Mouse (Mus musculus) heart, embryonic 12.5 days (tissue): Measurements from ENCODE around the gene Ctnnb1. TPM values are rescaled to one million over a fixed set of nuclear protein-coding genes. Genes with fewer than 3 reads are reported as not detected.
A peak's percentile ranks its signal among the peaks of the same experiment; 100 is the strongest.

Source experiments
- ATAC-seq: fragments of 200-750 bp; cut with Nextera tagmentation; 2 replicates; pipeline ENCODE4 v1.8.0; 2017; ENCODE audit warnings: moderate TSS enrichment, moderate library complexity; ENCODE audit not compliant: insufficient number of reproducible peaks, low FRiP score
- H3K27ac ChIP-seq: fragments of 300-500 bp; sonication (generic); 2 replicates; pipeline ENCODE4 v1.5.1; 2016; ENCODE audit warnings: mild to moderate bottlenecking, moderate library complexity; ENCODE audit not compliant: poor library complexity, severe bottlenecking
- H3K27me3 ChIP-seq: fragments of 300-500 bp; sonication (generic); replicated peaks from 2 replicates; pipeline ENCODE4 v1.6.1; 2016; ENCODE audit warnings: mild to moderate bottlenecking, moderate library complexity
- H3K36me3 ChIP-seq: fragments of 300-500 bp; sonication (generic); 2 replicates; pipeline ENCODE4 v1.6.1; 2016; ENCODE audit warnings: mild to moderate bottlenecking, moderate library complexity
- H3K4me1 ChIP-seq: fragments of 300-500 bp; sonication (generic); replicated peaks from 2 replicates; pipeline ENCODE4 v1.6.1; 2016; ENCODE audit warnings: mild to moderate bottlenecking
- H3K4me2 ChIP-seq: fragments of 300-500 bp; sonication (generic); 2 replicates; pipeline ENCODE4 v1.6.1; 2016; ENCODE audit warnings: mild to moderate bottlenecking, moderate library complexity
- H3K4me3 ChIP-seq: fragments of 300-500 bp; sonication (generic); 2 replicates; pipeline ENCODE4 v1.5.1; 2016; ENCODE audit warnings: mild to moderate bottlenecking
- H3K9ac ChIP-seq: fragments of 300-500 bp; sonication (generic); 2 replicates; pipeline ENCODE4 v1.6.1; 2016; ENCODE audit warnings: mild to moderate bottlenecking, moderate library complexity
- H3K9me3 ChIP-seq: fragments of 300-500 bp; sonication (generic); replicated peaks from 2 replicates; pipeline ENCODE4 v1.6.1; 2016; ENCODE audit warnings: mild to moderate bottlenecking, moderate library complexity
- WGBS: fragments of 180-500 bp; shearing (Covaris S2); methylation state at CpG from one replicate; pipeline ENCODE4 v1.1.7; 2016; 5-methylcytosine and 5-hydroxymethylcytosine counted together
- polyA plus RNA-seq: library from polyadenylated mRNA; unstranded; fragments of >200 nt; fragmentation: Nextera tagmentation; extraction: Ambion mirVana; gene quantifications from 2 replicates; pipeline ENCODE4 v1.2.1, GENCODE M21; 2016

Ctnnb1 gene
- polyA plus RNA-seq, 1 experiment from 2014 or later, result 397 TPM

DNA sequence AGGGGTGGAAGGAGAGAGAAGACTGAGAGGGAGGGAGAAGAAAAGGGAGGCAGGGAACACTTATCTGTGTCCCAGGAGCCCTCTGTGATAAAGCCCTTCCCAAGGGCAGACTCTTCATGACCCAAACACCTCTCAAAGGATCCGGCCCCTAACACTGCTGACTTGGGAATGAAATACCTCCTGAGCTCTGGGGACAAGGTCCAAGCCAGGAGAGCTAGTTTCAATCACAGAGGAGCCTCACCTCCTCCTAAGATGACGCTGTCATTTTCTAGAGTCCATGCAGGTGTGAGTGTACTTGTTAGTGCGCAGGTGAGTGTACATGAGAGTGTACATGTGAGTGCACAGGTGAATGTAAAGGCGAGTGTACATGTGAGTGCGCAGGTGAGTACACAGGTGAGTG, 56.0 kb downstream of the Ctnnb1 start:
- WGBS, result 88% methylated on average over 5 of the region's 5 CpGs
- H3K4me1 ChIP-seq, result peaks cover 42% of the 10 kb centered on the region

DNA sequence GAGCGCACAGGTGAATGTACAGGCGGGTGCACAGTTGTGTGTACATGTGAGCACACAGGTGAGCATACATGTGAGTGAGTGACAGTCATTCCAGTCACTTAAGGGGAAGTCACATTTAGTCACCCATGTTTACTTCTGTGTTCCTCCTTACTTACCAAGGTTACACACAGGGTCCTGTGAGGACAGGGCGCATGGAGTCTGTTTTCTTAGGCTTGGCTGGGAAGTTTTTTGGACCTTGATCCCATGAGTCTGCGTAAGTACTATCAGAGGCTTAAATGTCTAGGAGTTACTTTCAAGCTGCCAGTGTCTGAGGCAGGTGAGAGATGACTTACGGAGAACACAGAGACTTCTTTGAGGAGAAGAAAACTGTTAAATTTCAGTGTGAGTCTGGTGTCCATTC, 56.5 kb downstream of the Ctnnb1 start:
- ATAC-seq, result no peak
- Histone ChIP-seq H3K4me2 (no peak overlapping the region), H3K27ac (no peak overlapping the region), H3K9ac (no peak overlapping the region), H3K4me3 (no peak overlapping the region), H3K4me1 (peaks cover 42% of the 10 kb centered on the region), H3K9me3 (no peaks in the 10 kb centered on the region), H3K27me3 (no peaks in the 10 kb centered on the region), H3K36me3 (no peaks in the 10 kb centered on the region)
- WGBS, result 95% methylated on average over 5 of the region's 5 CpGs

More for the DNA sequence above, 56.0 kb downstream of the Ctnnb1 start:
- no peak overlapping the region for H3K27ac ChIP-seq
- H3K4me2 ChIP-seq, result no peak overlapping the region
- no peak overlapping the region for H3K4me3 ChIP-seq
- no peak for ATAC-seq
- no peaks in the 10 kb centered on the region for H3K27me3 ChIP-seq
- H3K9ac ChIP-seq, result no peak overlapping the region
- H3K36me3 ChIP-seq, result no peaks in the 10 kb centered on the region
- H3K9me3 ChIP-seq, result no peaks in the 10 kb centered on the region

GRCm38 (mm10) chr9:120986255-120986654, 57.2 kb downstream of the Ctnnb1 start:
- H3K4me1 ChIP-seq, result peaks cover 42% of the 10 kb centered on the region
- no peak overlapping the region for H3K27ac ChIP-seq
- no peak overlapping the region for H3K4me2 ChIP-seq
- no peaks in the 10 kb centered on the region for H3K36me3 ChIP-seq
- H3K9me3 ChIP-seq, result no peaks in the 10 kb centered on the region
- H3K27me3 ChIP-seq, result no peaks in the 10 kb centered on the region
- WGBS, result 65% methylated on average over 3 of the region's 3 CpGs
- no peak overlapping the region for H3K4me3 ChIP-seq
- ATAC-seq, result no peak
- H3K9ac ChIP-seq, result no peak overlapping the region

DNA sequence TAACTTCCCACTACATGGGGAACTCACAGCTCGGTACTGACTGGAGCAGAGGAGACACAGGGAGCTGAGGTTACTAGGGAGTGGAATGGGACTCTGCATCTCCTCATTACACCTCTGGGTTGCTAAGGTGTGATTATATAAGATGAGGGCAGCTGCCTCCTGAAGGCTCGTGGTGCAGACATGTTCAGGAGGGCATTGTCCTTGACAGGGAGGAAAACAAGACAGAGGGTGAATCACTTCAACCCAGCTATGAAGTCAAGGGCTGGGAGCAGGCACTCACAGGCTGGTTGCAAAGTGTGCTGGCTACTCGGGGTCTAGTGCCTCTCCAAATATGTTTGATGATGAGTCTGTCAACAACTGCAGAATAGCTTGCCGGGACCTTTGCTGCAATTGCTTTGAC, 58.0 kb downstream of the Ctnnb1 start:
- 40% methylated on average over 4 of the region's 4 CpGs for WGBS
- H3K27me3 ChIP-seq, result no peaks in the 10 kb centered on the region
- H3K4me1 ChIP-seq, result peaks cover 42% of the 10 kb centered on the region
- H3K4me2 ChIP-seq, result no peak overlapping the region
- ATAC-seq, result no peak
- no peak overlapping the region for H3K27ac ChIP-seq
- H3K36me3 ChIP-seq, result no peaks in the 10 kb centered on the region
- no peak overlapping the region for H3K4me3 ChIP-seq
- H3K9ac ChIP-seq, result no peak overlapping the region
- no peaks in the 10 kb centered on the region for H3K9me3 ChIP-seq

GRCm38 (mm10) chr9:120988088-120988487, 59.1 kb downstream of the Ctnnb1 start:
- no peak for ATAC-seq
- H3K4me3 ChIP-seq, result no peak overlapping the region
- peaks cover 44% of the 10 kb centered on the region for H3K4me1 ChIP-seq
- H3K9me3 ChIP-seq, result no peaks in the 10 kb centered on the region
- no peak overlapping the region for H3K9ac ChIP-seq
- peak overlapping the region; percentile 18 for H3K4me2 ChIP-seq
- no peak overlapping the region for H3K27ac ChIP-seq
- H3K27me3 ChIP-seq, result no peaks in the 10 kb centered on the region
- WGBS, result 45% methylated on average over 9 of the region's 9 CpGs
- no peaks in the 10 kb centered on the region for H3K36me3 ChIP-seq

DNA sequence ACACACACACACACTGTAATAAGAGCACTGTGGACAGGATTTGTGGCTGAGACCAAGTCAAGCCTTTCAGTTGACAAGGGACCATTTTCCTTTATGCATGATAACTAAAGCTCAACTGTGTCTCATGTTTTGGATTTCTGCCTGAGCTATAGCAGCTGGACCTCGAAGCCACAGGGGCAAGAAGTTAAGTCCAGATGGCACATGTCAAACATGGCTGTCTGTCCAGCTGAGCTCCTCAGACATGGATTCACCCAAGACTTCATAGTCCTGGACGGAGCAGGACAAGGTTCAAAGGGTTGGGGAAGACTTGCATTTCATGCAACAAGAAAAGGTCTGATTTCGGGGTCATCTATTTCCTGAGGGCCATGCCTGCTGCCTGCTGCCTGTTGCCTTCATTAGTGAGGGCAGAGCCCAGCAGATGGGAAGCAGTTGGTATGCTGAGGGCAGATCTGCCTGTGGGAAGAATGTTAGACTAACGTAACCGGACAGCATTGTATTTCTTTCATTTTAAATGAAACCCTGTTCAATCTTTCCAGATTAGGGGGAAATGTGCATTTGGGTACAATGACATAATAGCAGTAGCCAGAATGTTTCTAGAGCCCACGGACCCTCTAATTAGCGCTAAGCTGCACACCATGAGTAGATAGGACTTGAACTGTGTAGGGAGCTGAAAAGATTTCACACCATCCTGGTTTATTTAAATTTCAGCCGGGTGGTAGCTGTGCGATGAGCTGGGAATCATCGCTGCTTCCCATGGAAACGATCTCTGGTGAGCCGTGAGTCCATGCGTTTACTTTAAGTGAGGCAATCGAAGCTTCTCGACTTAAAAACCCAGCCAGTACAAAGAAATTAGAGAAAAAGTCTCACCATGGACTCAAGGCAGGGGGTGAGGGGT, 61.0 kb downstream of the Ctnnb1 start:
- Histone ChIP-seq H3K27ac (no peak overlapping the region), H3K4me1 (peaks cover 42% of the 10 kb centered on the region), H3K4me2 (no peak overlapping the region), H3K36me3 (no peaks in the 10 kb centered on the region), H3K9ac (no peak overlapping the region), H3K9me3 (no peaks in the 10 kb centered on the region), H3K4me3 (no peak overlapping the region), H3K27me3 (no peaks in the 10 kb centered on the region)
- WGBS, result 83% methylated on average over 15 of the region's 15 CpGs
- no peak for ATAC-seq

- H3K27ac ChIP-seq, result no peak overlapping the region
- no peak for ATAC-seq
- H3K4me2 ChIP-seq, result no peak overlapping the region
- peaks cover 34% of the 10 kb centered on the region for H3K4me1 ChIP-seq
- no peaks in the 10 kb centered on the region for H3K9me3 ChIP-seq
- H3K4me3 ChIP-seq, result no peak overlapping the region
- H3K9ac ChIP-seq, result no peak overlapping the region
- WGBS, result 67% methylated on average over 2 of the region's 2 CpGs
- H3K27me3 ChIP-seq, result no peaks in the 10 kb centered on the region
- no peaks in the 10 kb centered on the region for H3K36me3 ChIP-seq
Observed at GRCm38 (mm10) chr9:120991801-120992200, 62.8 kb downstream of the Ctnnb1 start.

GRCm38 (mm10) chr9:120993004-120993403, 64.0 kb downstream of the Ctnnb1 start:
- no peaks in the 10 kb centered on the region for H3K36me3 ChIP-seq
- no peak overlapping the region for H3K4me2 ChIP-seq
- no peak for ATAC-seq
- no peaks in the 10 kb centered on the region for H3K27me3 ChIP-seq
- WGBS, result 68% methylated on average over 10 of the region's 10 CpGs
- H3K9me3 ChIP-seq, result no peaks in the 10 kb centered on the region
- peaks cover 25% of the 10 kb centered on the region for H3K4me1 ChIP-seq
- H3K4me3 ChIP-seq, result no peak overlapping the region
- no peak overlapping the region for H3K27ac ChIP-seq
- no peak overlapping the region for H3K9ac ChIP-seq

DNA sequence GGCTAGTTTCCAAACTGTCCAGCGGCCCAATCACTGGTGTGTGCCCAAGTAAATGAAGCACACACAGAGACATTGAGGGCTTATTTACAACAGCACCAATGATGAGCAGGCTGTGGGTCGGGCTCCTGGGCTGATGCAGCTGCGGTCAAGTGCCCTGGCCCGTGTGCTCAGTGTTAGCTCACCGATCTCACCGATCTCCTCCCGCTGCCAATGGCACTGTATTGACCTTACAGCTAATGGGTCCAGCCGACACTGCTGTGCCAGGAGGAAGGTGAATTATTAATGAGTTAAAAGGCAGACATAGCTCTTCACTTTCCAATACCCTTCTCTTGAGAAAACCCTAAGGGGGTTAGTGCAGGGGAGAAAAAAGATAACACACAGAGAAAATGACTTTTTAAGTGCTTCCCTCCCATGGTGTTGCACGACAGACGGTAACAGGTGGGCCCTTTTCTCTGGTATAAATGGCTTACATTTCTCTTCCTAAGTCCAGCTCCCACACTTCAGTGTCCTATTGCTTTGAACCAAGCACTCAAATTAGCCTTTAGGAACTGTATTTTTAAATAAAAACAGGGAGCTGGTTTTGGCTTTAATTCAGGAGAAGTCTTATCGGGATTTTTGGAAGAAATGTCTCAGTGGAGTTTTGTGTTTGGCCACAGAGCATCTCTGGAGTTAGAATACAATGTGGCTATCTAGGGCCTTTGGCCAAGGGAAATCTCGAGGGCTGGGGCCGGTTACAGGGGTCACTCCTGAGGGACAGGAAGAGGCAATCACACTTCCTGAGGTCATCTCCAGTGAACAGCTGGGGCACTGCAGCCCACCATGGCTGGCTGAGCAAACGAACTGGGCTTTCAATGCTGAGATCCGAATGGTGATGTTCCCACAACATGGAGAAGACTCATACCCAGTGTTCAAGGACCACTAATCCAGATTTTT, 65.5 kb downstream of the Ctnnb1 start:
- ATAC-seq, result peak; percentile 74; the same call in 1 of the 2 replicates
- no peak overlapping the region for H3K27ac ChIP-seq
- no peaks in the 10 kb centered on the region for H3K36me3 ChIP-seq
- no peaks in the 10 kb centered on the region for H3K27me3 ChIP-seq
- H3K4me3 ChIP-seq, result no peak overlapping the region
- no peak overlapping the region for H3K9ac ChIP-seq
- no peak overlapping the region for H3K4me2 ChIP-seq
- no peaks in the 10 kb centered on the region for H3K9me3 ChIP-seq
- 70% methylated on average over 15 of the region's 15 CpGs for WGBS
- peaks cover 22% of the 10 kb centered on the region for H3K4me1 ChIP-seq

- no peaks in the 10 kb centered on the region for H3K9me3 ChIP-seq
- H3K9ac ChIP-seq, result no peak overlapping the region
- no peaks in the 10 kb centered on the region for H3K27me3 ChIP-seq
- H3K4me1 ChIP-seq, result peaks cover 29% of the 10 kb centered on the region
- H3K4me3 ChIP-seq, result no peak overlapping the region
- 77% methylated on average over 11 of the region's 11 CpGs for WGBS
- no peak for ATAC-seq
- no peak overlapping the region for H3K4me2 ChIP-seq
- H3K36me3 ChIP-seq, result no peaks in the 10 kb centered on the region
- no peak overlapping the region for H3K27ac ChIP-seq
Observed at GRCm38 (mm10) chr9:120998696-120999095, 69.7 kb downstream of the Ctnnb1 start.
